Mouse (Mus musculus): ENCODE results near the gene Ccnl2.

DNA sequence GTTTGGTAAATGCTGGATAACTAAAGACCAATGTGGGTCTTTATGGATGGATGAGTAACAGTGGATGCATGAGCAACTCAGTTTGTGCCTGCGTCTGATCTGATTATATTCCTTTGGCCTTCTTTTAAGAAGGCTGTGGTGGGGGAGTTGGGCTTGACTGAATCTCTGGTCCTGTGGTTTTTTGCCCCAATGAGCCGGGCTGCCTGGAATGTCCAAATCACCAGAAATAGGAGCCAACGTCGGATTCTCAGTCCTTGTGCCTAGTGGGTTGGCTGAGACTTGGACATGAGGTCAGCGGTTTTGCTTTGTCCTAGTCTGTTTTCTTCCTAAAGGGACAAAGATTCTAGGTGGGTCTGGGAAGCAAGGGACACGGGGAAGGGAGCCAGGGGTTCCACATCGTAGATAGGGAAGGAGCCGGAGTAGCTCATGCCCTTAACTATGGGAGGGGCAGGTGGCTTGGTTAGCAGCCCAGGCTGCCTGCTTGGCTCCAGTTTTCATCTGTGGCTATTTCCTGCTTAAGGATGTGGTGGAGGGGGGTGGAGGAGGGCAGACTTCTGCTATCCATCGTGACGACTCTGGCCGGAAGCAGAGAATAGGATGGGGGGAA lies 25.2 kb downstream of the Ccnl2 start:
- TF ChIP-seq CTCF (IDR thresholded peaks at IDR 0.05; ENCODE audit: extremely low read depth, insufficient read depth, low read length) (no peak), POLR2A (IDR thresholded peaks at IDR 0.05; ENCODE audit: extremely low read depth, insufficient read depth, low read length) (no peak)

All from cortical plate, adult 2 months (tissue).